Mouse (Mus musculus) intestine, postnatal 0 days (tissue): ENCODE results near the gene Serf2. TPM values are rescaled to one million over a fixed set of nuclear protein-coding genes. Genes with fewer than 3 reads are reported as not detected.
"Not testable (repeated sequence)": the region's sequence is repeated elsewhere in the genome, so short reads cannot be mapped to it uniquely, and the experiment has no call there.

Source experiments
- ATAC-seq: fragments of 200-750 bp; cut with Nextera tagmentation; 2 replicates; pipeline ENCODE4 v1.8.0; 2017; ENCODE audit warnings: mild to moderate bottlenecking, moderate TSS enrichment, moderate library complexity
- H3K27ac ChIP-seq: fragments of 300-500 bp; sonication (generic); 2 replicates; pipeline ENCODE4 v1.5.1; 2014; ENCODE audit warnings: mild to moderate bottlenecking, low read depth, low read length, moderate library complexity
- H3K27me3 ChIP-seq: fragments of 300-500 bp; sonication (generic); replicated peaks from 2 replicates; pipeline ENCODE4 v1.6.1; 2014; ENCODE audit warnings: low read length, mixed read lengths; ENCODE audit not compliant: control insufficient read depth, insufficient read depth
- H3K36me3 ChIP-seq: fragments of 300-500 bp; sonication (generic); 2 replicates; pipeline ENCODE4 v1.6.1; 2014; ENCODE audit warnings: mild to moderate bottlenecking, moderate library complexity; ENCODE audit not compliant: control insufficient read depth, insufficient read depth
- H3K4me1 ChIP-seq: fragments of 300-500 bp; sonication (generic); replicated peaks from 2 replicates; pipeline ENCODE4 v1.6.1; 2014; ENCODE audit warnings: antibody characterized with exemption, low read length, mixed read lengths; ENCODE audit not compliant: control insufficient read depth, insufficient read depth
- H3K4me2 ChIP-seq: fragments of 300-500 bp; sonication (generic); replicated peaks from 2 replicates; pipeline ENCODE4 v1.6.1; 2014; ENCODE audit warnings: low read depth, mild to moderate bottlenecking, moderate library complexity
- H3K4me3 ChIP-seq: fragments of 300-500 bp; sonication (generic); 2 replicates; pipeline ENCODE4 v1.5.1; 2014; ENCODE audit warnings: low read depth, low read length
- H3K9ac ChIP-seq: fragments of 300-500 bp; sonication (generic); 2 replicates; pipeline ENCODE4 v1.6.1; 2014; ENCODE audit warnings: mild to moderate bottlenecking, low read depth, low read length
- H3K9me3 ChIP-seq: fragments of 300-500 bp; sonication (generic); 2 replicates; pipeline ENCODE4 v1.6.1; 2016; ENCODE audit warnings: mixed run types; ENCODE audit not compliant: control insufficient read depth
- CTCF ChIP-seq: sonication (generic); IDR thresholded peaks from 2 replicates; pipeline ENCODE4 v1.5.1; 2016; ENCODE audit warnings: low read depth, mild to moderate bottlenecking, control low read depth, antibody characterized with exemption, moderate library complexity
- WGBS: fragments of 180-500 bp; shearing (Covaris S2); extraction: QIAGEN DNeasy Blood & Tissue Kit; methylation state at CpG from one replicate; pipeline ENCODE4 v1.1.7; 2014; 5-methylcytosine and 5-hydroxymethylcytosine counted together
- microRNA-seq: library from miRNA; unstranded; fragments of <30 nt; microRNA quantifications from one replicate; pipeline ENCODE4, GENCODE M21; 2016
- polyA plus RNA-seq: library from polyadenylated mRNA; unstranded; fragments of >200 nt; fragmentation: Nextera tagmentation; extraction: Ambion mirVana; gene quantifications from 2 replicates; pipeline ENCODE4 v1.2.1, GENCODE M21; 2015

Serf2 gene
- polyA plus RNA-seq, 1 experiment from 2014 or later, result 608 TPM

- Histone ChIP-seq H3K36me3 (no peaks in the 10 kb centered on the region), H3K27me3 (no peaks in the 10 kb centered on the region), H3K9me3 (no peaks in the 10 kb centered on the region), H3K4me3 (no peak overlapping the region), H3K4me2 (no peak overlapping the region), H3K27ac (no peak overlapping the region), H3K9ac (no peak overlapping the region), H3K4me1 (no peaks in the 10 kb centered on the region)
- TF ChIP-seq CTCF, result no peak
- 61% methylated on average over 8 of the region's 8 CpGs for WGBS
- no peak for ATAC-seq
These were observed 34.6 kb downstream of the Serf2 start for GRCm38 (mm10) chr2:121483576-121483975.

- H3K9me3 ChIP-seq, H3K4me1 ChIP-seq, H3K27ac ChIP-seq, ATAC-seq, H3K9ac ChIP-seq, H3K4me3 ChIP-seq, H3K4me2 ChIP-seq, H3K27me3 ChIP-seq, H3K36me3 ChIP-seq: not testable (repeated sequence)
- WGBS, result 64% methylated on average over 1 of the region's 2 CpGs
These were observed 35.4 kb downstream of the Serf2 start for GRCm38 (mm10) chr2:121484403-121484802.

- not testable (repeated sequence) for H3K27me3 ChIP-seq, H3K27ac ChIP-seq, H3K36me3 ChIP-seq, H3K4me3 ChIP-seq, H3K9ac ChIP-seq, H3K4me1 ChIP-seq, H3K9me3 ChIP-seq, H3K4me2 ChIP-seq, ATAC-seq
- WGBS, result 100% methylated on average over 1 of the region's 6 CpGs
These were observed 52.6 kb downstream of the Serf2 start for GRCm38 (mm10) chr2:121501550-121501949.

GRCm38 (mm10) chr2:121505942-121506882 is 57.2 kb downstream of the Serf2 start, which contains the start of the genes Mfap1a and Wdr76:
Gene Mfap1a, minus strand, starts transcription at chr2:121506665.
Gene Wdr76, plus strand, starts transcription at chr2:121506723.
- Histone ChIP-seq H3K4me3 (peak within 1 kb of the TSS; percentile 64), H3K27ac (peak within 1 kb of the TSS; percentile 75), H3K4me2 (peak within 1 kb of the TSS; percentile 69), H3K9ac (peak within 1 kb of the TSS; percentile 66)
- 4% methylated on average over 40 of the region's 42 CpGs for WGBS
- not testable (repeated sequence) for H3K9me3 ChIP-seq, H3K4me1 ChIP-seq, H3K36me3 ChIP-seq, H3K27me3 ChIP-seq
- peak; percentile 39 for TF ChIP-seq CTCF
- peak; percentile 87 for ATAC-seq

GRCm38 (mm10) chr2:121507173-121507950 is 58.4 kb downstream of the Serf2 start:
- no peak overlapping the region for H3K27ac ChIP-seq
- 3% methylated on average over 12 of the region's 12 CpGs for WGBS
- no peak for ATAC-seq
- H3K4me1 ChIP-seq, result 0 out of 2 replicates have a peak, but pooled peaks cover 5% of the 10 kb centered on the region
- peak overlapping the region; percentile 47 for H3K9ac ChIP-seq
- no peak for TF ChIP-seq CTCF
- 0 out of 2 replicates have a peak, but pooled peaks cover 13% of the 10 kb centered on the region for H3K36me3 ChIP-seq
- H3K4me2 ChIP-seq, result peak overlapping the region; percentile 69
- peak overlapping the region; percentile 64 for H3K4me3 ChIP-seq
- H3K9me3 ChIP-seq, result no peaks in the 10 kb centered on the region
- H3K27me3 ChIP-seq, result no peaks in the 10 kb centered on the region

Small RNAs within 50 kb of the gene (microRNA-seq; reads per million reads assigned to microRNA genes)
- not detected for gene Gm22953

Other genes with a start within 250 kb of the Serf2 start
- gene Trp53bp1, start 177.8 kb upstream of the Serf2 start, polyA plus RNA-seq, result 5.8 and 6.6 TPM in 2 replicates
- 1.0 and 1.3 TPM in 2 replicates for gene Map1a, start 159.6 kb upstream of the Serf2 start, polyA plus RNA-seq
- 19.2 and 25.0 TPM in 2 replicates for gene Ppip5k1, start 93.8 kb upstream of the Serf2 start, polyA plus RNA-seq
- gene Ckmt1, start 91.5 kb upstream of the Serf2 start, polyA plus RNA-seq, result 1,214 and 1,240 TPM in 2 replicates
- 0.01 and 0.05 TPM in 2 replicates for gene Strc, start 62.0 kb upstream of the Serf2 start, polyA plus RNA-seq
- gene Pdia3, start 35.4 kb upstream of the Serf2 start, polyA plus RNA-seq, result 325 and 353 TPM in 2 replicates
- 1.3 and 1.6 TPM in 2 replicates for gene Catsper2, start 35.4 kb upstream of the Serf2 start, polyA plus RNA-seq
- 1.9 and 2.6 TPM in 2 replicates for gene Ell3, start 4.9 kb upstream of the Serf2 start, polyA plus RNA-seq
- gene Hypk, start 4.1 kb downstream of the Serf2 start, polyA plus RNA-seq, result 61.6 and 65.1 TPM in 2 replicates
- gene Serinc4, start 7.6 kb downstream of the Serf2 start, polyA plus RNA-seq, result 0.05 TPM in 1 of 2 replicates, not detected in the other
- 25.5 and 26.7 TPM in 2 replicates for gene Mfap1b, start 24.9 kb downstream of the Serf2 start, polyA plus RNA-seq
- gene Mfap1a, start 57.5 kb downstream of the Serf2 start, polyA plus RNA-seq, result 10.1 and 11.8 TPM in 2 replicates
- 3.5 and 3.6 TPM in 2 replicates for gene Wdr76, start 57.5 kb downstream of the Serf2 start, polyA plus RNA-seq